Mouse (Mus musculus) neural tube, embryonic 14.5 days (tissue): ENCODE measurements around the gene Grwd1. TPM values are rescaled to one million over a fixed set of nuclear protein-coding genes. Genes with fewer than 3 reads are reported as not detected.

ENCODE experiments used
- ATAC-seq: fragments of 200-750 bp; cut with Nextera tagmentation; 2 replicates; pipeline ENCODE4 v1.8.0; 2017; ENCODE audit warnings: low read depth, mild to moderate bottlenecking, moderate TSS enrichment, moderate library complexity
- H3K27ac ChIP-seq: fragments of 300-500 bp; sonication (generic); 2 replicates; pipeline ENCODE4 v1.5.1; 2014; ENCODE audit warnings: low read depth, mild to moderate bottlenecking, control low read depth, low read length, moderate library complexity, mixed read lengths
- H3K27me3 ChIP-seq: fragments of 300-500 bp; sonication (generic); 2 replicates; pipeline ENCODE4 v1.6.1; 2014; ENCODE audit warnings: low read length; ENCODE audit not compliant: control insufficient read depth, insufficient read depth
- H3K36me3 ChIP-seq: fragments of 300-500 bp; sonication (generic); 2 replicates; pipeline ENCODE4 v1.6.1; 2014; ENCODE audit warnings: low read length, mixed read lengths; ENCODE audit not compliant: control insufficient read depth, insufficient read depth
- H3K4me1 ChIP-seq: fragments of 300-500 bp; sonication (generic); 2 replicates; pipeline ENCODE4 v1.6.1; 2014; ENCODE audit warnings: low read length; ENCODE audit not compliant: control insufficient read depth, insufficient read depth
- H3K4me2 ChIP-seq: fragments of 300-500 bp; sonication (generic); 2 replicates; pipeline ENCODE4 v1.6.1; 2014; ENCODE audit warnings: mild to moderate bottlenecking, low read depth, low read length, control low read depth
- H3K4me3 ChIP-seq: fragments of 300-500 bp; sonication (generic); 2 replicates; pipeline ENCODE4 v1.5.1; 2014; ENCODE audit warnings: low read depth, low read length, control low read depth, mixed read lengths
- H3K9ac ChIP-seq: fragments of 300-500 bp; sonication (generic); replicated peaks from 2 replicates; pipeline ENCODE4 v1.6.1; 2014; ENCODE audit warnings: low read depth, mild to moderate bottlenecking, control low read depth, low read length, mixed read lengths
- H3K9me3 ChIP-seq: fragments of 300-500 bp; sonication (generic); 2 replicates; pipeline ENCODE4 v1.6.1; 2016; ENCODE audit warnings: low read length; ENCODE audit not compliant: control insufficient read depth
- WGBS: fragments of 180-500 bp; shearing (Covaris S2); extraction: QIAGEN DNeasy Blood & Tissue Kit; methylation state at CpG from one replicate; pipeline ENCODE4 v1.1.7; 2014; 5-methylcytosine and 5-hydroxymethylcytosine counted together
- polyA plus RNA-seq: library from polyadenylated mRNA; unstranded; fragments of >200 nt; fragmentation: Nextera tagmentation; extraction: Ambion mirVana; gene quantifications from 2 replicates; pipeline ENCODE4 v1.2.1, GENCODE M21; 2014

Grwd1 gene
- polyA plus RNA-seq, 1 experiment from 2014 or later = 39.0 TPM

- peak; percentile 30 for ATAC-seq
- H3K27ac ChIP-seq = 0 out of 2 replicates have a peak overlapping the region, but pooled peaks have one; percentile 36
- H3K9me3 ChIP-seq = no peaks in the 10 kb centered on the region
- peak overlapping the region; percentile 72 for H3K4me2 ChIP-seq
- H3K27me3 ChIP-seq = peaks cover 2% of the 10 kb centered on the region; the same call in 1 of the 2 replicates
- peak overlapping the region; percentile 97 for H3K4me3 ChIP-seq
- peaks cover 39% of the 10 kb centered on the region for H3K36me3 ChIP-seq
- H3K4me1 ChIP-seq = peaks cover 13% of the 10 kb centered on the region
- H3K9ac ChIP-seq = peak overlapping the region; percentile 97
- 6% methylated on average over 17 of the region's 17 CpGs for WGBS
These were observed 43.9 kb downstream of the Grwd1 start for GRCm38 (mm10) chr7:45786661-45787413.

- Histone ChIP-seq H3K4me1 (peaks cover 13% of the 10 kb centered on the region), H3K9me3 (no peaks in the 10 kb centered on the region), H3K4me3 (peak overlapping the region; percentile 97), H3K9ac (peak overlapping the region; percentile 97), H3K36me3 (peaks cover 34% of the 10 kb centered on the region), H3K27me3 (peaks cover 2% of the 10 kb centered on the region; the same call in 1 of the 2 replicates), H3K27ac (peak overlapping the region; percentile 95), H3K4me2 (peak overlapping the region; percentile 72)
- peak; percentile 32 for ATAC-seq
- under 1% methylated on average over 14 of the region's 14 CpGs for WGBS
These were observed 44.6 kb downstream of the Grwd1 start for GRCm38 (mm10) chr7:45786136-45786578.

- Histone ChIP-seq H3K36me3 (peaks cover 30% of the 10 kb centered on the region), H3K27me3 (peaks cover 2% of the 10 kb centered on the region; the same call in 1 of the 2 replicates), H3K9ac (peak overlapping the region; percentile 97), H3K4me1 (peaks cover 13% of the 10 kb centered on the region), H3K4me2 (peak overlapping the region; percentile 72), H3K27ac (peak overlapping the region; percentile 95), H3K9me3 (no peaks in the 10 kb centered on the region), H3K4me3 (peak overlapping the region; percentile 97)
- under 1% methylated on average over 34 of the region's 42 CpGs for WGBS
- peak; percentile 38 for ATAC-seq
These were observed 45.2 kb downstream of the Grwd1 start for GRCm38 (mm10) chr7:45785388-45786135.

GRCm38 (mm10) chr7:45784524-45785372 lies 46.0 kb downstream of the Grwd1 start, which contains the start of gene Sult2b1:
Gene Sult2b1, minus strand, starts transcription at chr7:45784669.
- H3K36me3 ChIP-seq = peaks cover 22% of the 10 kb centered on the region
- ATAC-seq = peak; percentile 63
- H3K27ac ChIP-seq = peak within 1 kb of the TSS; percentile 95

GRCm38 (mm10) chr7:45783511-45784091 lies 47.1 kb downstream of the Grwd1 start, which contains the start of gene Lmtk3:
Gene Lmtk3, plus strand, starts transcription at chr7:45783738.
- peaks cover 13% of the 10 kb centered on the region for H3K4me1 ChIP-seq

More at GRCm38 (mm10) chr7:45784524-45785372, 46.0 kb downstream of the Grwd1 start, which contains the start of gene Sult2b1:
- H3K9ac ChIP-seq = peak within 1 kb of the TSS; percentile 97
- H3K27me3 ChIP-seq = peaks cover 2% of the 10 kb centered on the region; the same call in 1 of the 2 replicates
- H3K4me2 ChIP-seq = peak within 1 kb of the TSS; percentile 72
- H3K4me1 ChIP-seq = peaks cover 13% of the 10 kb centered on the region
- H3K4me3 ChIP-seq = peak within 1 kb of the TSS; percentile 97
- H3K9me3 ChIP-seq = no peaks in the 10 kb centered on the region
- 15% methylated on average over 15 of the region's 20 CpGs for WGBS

GRCm38 (mm10) chr7:45782271-45782670 lies 48.5 kb downstream of the Grwd1 start:
- Histone ChIP-seq H3K27ac (no peak overlapping the region), H3K4me3 (no peak overlapping the region), H3K9ac (no peak overlapping the region), H3K27me3 (peaks cover 2% of the 10 kb centered on the region; the same call in 1 of the 2 replicates), H3K36me3 (0 out of 2 replicates have a peak, but pooled peaks cover under 1% of the 10 kb centered on the region), H3K4me1 (peaks cover 8% of the 10 kb centered on the region), H3K9me3 (no peaks in the 10 kb centered on the region), H3K4me2 (no peak overlapping the region)
- no peak for ATAC-seq
- 68% methylated on average over 4 of the region's 4 CpGs for WGBS

More at GRCm38 (mm10) chr7:45783511-45784091, 47.1 kb downstream of the Grwd1 start, which contains the start of gene Lmtk3:
- peak within 1 kb of the TSS; percentile 72 for H3K4me2 ChIP-seq
- H3K27ac ChIP-seq = peak within 1 kb of the TSS; percentile 95
- peak; percentile 58 for ATAC-seq
- H3K36me3 ChIP-seq = peaks cover 14% of the 10 kb centered on the region
- H3K4me3 ChIP-seq = peak within 1 kb of the TSS; percentile 97
- peak within 1 kb of the TSS; percentile 97 for H3K9ac ChIP-seq
- no peaks in the 10 kb centered on the region for H3K9me3 ChIP-seq
- under 1% methylated on average over 38 of the region's 38 CpGs for WGBS
- peaks cover 2% of the 10 kb centered on the region; the same call in 1 of the 2 replicates for H3K27me3 ChIP-seq

- no peaks in the 10 kb centered on the region for H3K9me3 ChIP-seq
- H3K9ac ChIP-seq = no peak overlapping the region
- no peaks in the 10 kb centered on the region for H3K27me3 ChIP-seq
- H3K36me3 ChIP-seq = no peaks in the 10 kb centered on the region
- ATAC-seq = no peak
- 20% methylated on average over 22 of the region's 22 CpGs for WGBS
- H3K27ac ChIP-seq = no peak overlapping the region
- no peak overlapping the region for H3K4me2 ChIP-seq
- H3K4me3 ChIP-seq = no peak overlapping the region
- H3K4me1 ChIP-seq = no peaks in the 10 kb centered on the region
These were observed 51.6 kb downstream of the Grwd1 start for GRCm38 (mm10) chr7:45779081-45779641.

GRCm38 (mm10) chr7:45775237-45775636 lies 55.5 kb downstream of the Grwd1 start:
- no peak overlapping the region for H3K9ac ChIP-seq
- no peaks in the 10 kb centered on the region for H3K9me3 ChIP-seq
- no peak overlapping the region for H3K27ac ChIP-seq
- 84% methylated on average over 7 of the region's 7 CpGs for WGBS
- no peak overlapping the region for H3K4me2 ChIP-seq
- no peak overlapping the region for H3K4me3 ChIP-seq
- no peaks in the 10 kb centered on the region for H3K27me3 ChIP-seq
- H3K36me3 ChIP-seq = no peaks in the 10 kb centered on the region
- no peak for ATAC-seq
- no peaks in the 10 kb centered on the region for H3K4me1 ChIP-seq
